Mouse (Mus musculus) CH12.LX (cell line): ENCODE data around the gene Tspan9. TPM values are rescaled to one million over a fixed set of nuclear protein-coding genes. Genes with fewer than 3 reads are reported as not detected.

Experiments
- DNase-seq: peaks from one replicate; pipeline ENCODE4 v3.0.0-alpha.2; 2013; ENCODE audit errors: extremely low read depth
- H3K27ac ChIP-seq: 2 replicates; pipeline ENCODE4 v1.5.1; 2012; ENCODE audit warnings: low read depth, mild to moderate bottlenecking, control low read depth, moderate library complexity; ENCODE audit not compliant: insufficient read depth
- H3K27me3 ChIP-seq: replicated peaks from 2 replicates; pipeline ENCODE3; 2012; ENCODE audit warnings: inconsistent platforms
- H3K36me3 ChIP-seq, 2 experiments: replicated peaks in 1 of 2; 2 replicates each; pipeline versions ENCODE3 to v1.6.1; 2012; ENCODE audit warnings: inconsistent platforms in 1 of 2, low read length in 1 of 2, mild to moderate bottlenecking in 1 of 2, mixed read lengths in 1 of 2, moderate library complexity in 1 of 2; ENCODE audit not compliant: control insufficient read depth in 1 of 2, insufficient read depth in 1 of 2
- H3K4me1 ChIP-seq, 2 experiments: 2 replicates each; pipeline ENCODE4 v1.6.1; 2012; ENCODE audit warnings: inconsistent platforms in 1 of 2, moderate library complexity in 1 of 2; ENCODE audit not compliant: insufficient read depth in 2 of 2, control insufficient read depth in 1 of 2
- H3K4me2 ChIP-seq: 2 replicates; pipeline ENCODE4 v1.6.1; 2012; ENCODE audit warnings: low read depth, mild to moderate bottlenecking, control low read depth; ENCODE audit not compliant: poor library complexity, insufficient read depth, severe bottlenecking
- H3K4me3 ChIP-seq, 3 experiments: fragments of 150-350 bp in 1 of 3; sonication (generic) in 1 of 3; replicated peaks in 1 of 3; 2 replicates each; pipeline versions ENCODE3 to v1.5.1; 2011 to 2012; ENCODE audit warnings: low read depth in 2 of 3, low read length in 2 of 3, mild to moderate bottlenecking in 2 of 3, moderate library complexity in 2 of 3, control low read depth in 1 of 3, improper control_type of control experiment in 1 of 3, inconsistent platforms in 1 of 3, mixed read lengths in 1 of 3; ENCODE audit not compliant: poor library complexity in 1 of 3
- H3K79me2 ChIP-seq: replicated peaks from 2 replicates; pipeline ENCODE4 v1.6.1; 2012; ENCODE audit warnings: mild to moderate bottlenecking, moderate library complexity; ENCODE audit not compliant: control insufficient read depth, poor library complexity, insufficient read depth, severe bottlenecking; ENCODE audit errors: extremely low read depth
- H3K9ac ChIP-seq: 2 replicates; pipeline ENCODE4 v1.6.1; 2012; ENCODE audit warnings: low read depth, mild to moderate bottlenecking, control low read depth, moderate library complexity; ENCODE audit not compliant: insufficient read depth
- H3K9me3 ChIP-seq: replicated peaks from 2 replicates; pipeline ENCODE3; 2012; ENCODE audit warnings: low read length, inconsistent platforms, mixed read lengths
- CTCF ChIP-seq, 2 experiments: IDR thresholded peaks in 1 of 2; conservative IDR thresholded peaks in 1 of 2; 2 replicates each; pipeline ENCODE4 v1.5.1; 2011 to 2012; ENCODE audit warnings: low read depth in 2 of 2, low read length in 2 of 2, improper control_type of control experiment in 1 of 2, inconsistent platforms in 1 of 2, mild to moderate bottlenecking in 1 of 2, moderate library complexity in 1 of 2
- EP300 ChIP-seq: IDR thresholded peaks from 2 replicates; pipeline ENCODE4 v1.6.1; 2011; ENCODE audit warnings: low read length, improper control_type of control experiment
- GABPA ChIP-seq: IDR thresholded peaks from 2 replicates; pipeline ENCODE4 v1.6.1; 2012; ENCODE audit warnings: low read depth, low read length, improper control_type of control experiment, inconsistent platforms; ENCODE audit not compliant: insufficient replicate concordance
- HCFC1 ChIP-seq: IDR thresholded peaks from 2 replicates; pipeline ENCODE4 v1.6.1; 2012; ENCODE audit warnings: low read depth, mild to moderate bottlenecking, inconsistent platforms, low read length, improper control_type of control experiment
- JUN ChIP-seq: IDR thresholded peaks from 2 replicates; pipeline ENCODE4 v1.6.1; 2011; ENCODE audit warnings: low read depth, mild to moderate bottlenecking, low read length, improper control_type of control experiment, moderate library complexity; ENCODE audit not compliant: insufficient read depth
- KAT2A ChIP-seq: IDR thresholded peaks from 2 replicates; pipeline ENCODE4 v1.6.1; 2012; ENCODE audit warnings: low read length, improper control_type of control experiment, inconsistent platforms; ENCODE audit not compliant: insufficient replicate concordance
- MAFK ChIP-seq: IDR thresholded peaks from 2 replicates; pipeline ENCODE4 v1.6.1; 2011; ENCODE audit warnings: low read length, improper control_type of control experiment; ENCODE audit not compliant: insufficient replicate concordance
- MAX ChIP-seq: IDR thresholded peaks from 2 replicates; pipeline ENCODE4 v1.6.1; 2011; ENCODE audit warnings: low read length, improper control_type of control experiment
- MEF2A ChIP-seq: IDR thresholded peaks from 2 replicates; pipeline ENCODE4 v1.6.1; 2014; ENCODE audit warnings: low read depth, mild to moderate bottlenecking, inconsistent platforms, low read length, improper control_type of control experiment, borderline replicate concordance
- MXI1 ChIP-seq: IDR thresholded peaks from 2 replicates; pipeline ENCODE4 v1.6.1; 2011; ENCODE audit warnings: mild to moderate bottlenecking, low read depth, low read length, improper control_type of control experiment
- NELFE ChIP-seq: IDR thresholded peaks from 2 replicates; pipeline ENCODE4 v1.6.1; 2011; ENCODE audit warnings: low read depth, low read length, improper control_type of control experiment
- PAX5 ChIP-seq: IDR thresholded peaks from 2 replicates; pipeline ENCODE4 v1.6.1; 2012; ENCODE audit warnings: low read length, inconsistent platforms, mixed read lengths
- POLR2A ChIP-seq: IDR thresholded peaks from 2 replicates; pipeline ENCODE4 v1.6.1; 2011; ENCODE audit warnings: low read depth, mild to moderate bottlenecking, improper control_type of control experiment, low read length
- RCOR1 ChIP-seq: conservative IDR thresholded peaks from 2 replicates; pipeline ENCODE4 v1.6.1; 2012; ENCODE audit warnings: low read depth, mild to moderate bottlenecking, inconsistent platforms, low read length, improper control_type of control experiment
- SIN3A ChIP-seq: IDR thresholded peaks from 2 replicates; pipeline ENCODE4 v1.6.1; 2012; ENCODE audit warnings: low read length, improper control_type of control experiment, inconsistent platforms
- TBP ChIP-seq: conservative IDR thresholded peaks from 2 replicates; pipeline ENCODE4 v1.6.1; 2011; ENCODE audit warnings: low read depth, low read length, improper control_type of control experiment
- USF1 ChIP-seq: IDR thresholded peaks from 2 replicates; pipeline ENCODE4 v1.6.1; 2014; ENCODE audit warnings: low read depth, mild to moderate bottlenecking, inconsistent platforms, low read length, improper control_type of control experiment
- USF2 ChIP-seq: conservative IDR thresholded peaks from 2 replicates; pipeline ENCODE4 v1.6.1; 2011; ENCODE audit warnings: low read depth, low read length, improper control_type of control experiment
- ZNF384 ChIP-seq: IDR thresholded peaks from 2 replicates; pipeline ENCODE4 v1.6.1; 2012; ENCODE audit warnings: low read depth, low read length, improper control_type of control experiment, inconsistent platforms
- dilution Hi-C: fragments of 300-500 bp; cut with MboI; formaldehyde crosslinking; loops from 2 replicates; pipeline ENCODE4 v1.14.3; 2020; ENCODE audit warnings: low sequenced_read_pairs; ENCODE audit not compliant: extremely low pct_unique_long_range_greater_than_20kb, extremely low pct_ligation_motif_present
- in situ Hi-C: fragments of 300-500 bp; cut with MboI; formaldehyde crosslinking; loops from 3 replicates; pipeline ENCODE4 v1.14.3; 2019; ENCODE audit warnings: low sequenced_read_pairs, low pct_ligation_motif_present, low pct_unique_long_range_greater_than_20kb, mixed read lengths
- polyA plus RNA-seq: library from polyadenylated mRNA; unstranded; fragments of >175 nt; gene quantifications from 2 replicates; pipeline ENCODE4 v1.2.1, GENCODE M21; 2012; ENCODE audit warnings: low read depth; ENCODE audit not compliant: insufficient read length
- total RNA-seq, 2 experiments: library from RNA; depleted of rRNA; stranded (reverse); fragments of 300-350 nt in 1 of 2; fragments of >200 nt in 1 of 2; gene quantifications; 2 replicates each; pipeline ENCODE4 v1.2.3; 2012 to 2014

The Tspan9 gene
- total and polyA plus RNA-seq, 3 experiments, result 0.40 to 0.98 (median 0.71) TPM

DNA sequence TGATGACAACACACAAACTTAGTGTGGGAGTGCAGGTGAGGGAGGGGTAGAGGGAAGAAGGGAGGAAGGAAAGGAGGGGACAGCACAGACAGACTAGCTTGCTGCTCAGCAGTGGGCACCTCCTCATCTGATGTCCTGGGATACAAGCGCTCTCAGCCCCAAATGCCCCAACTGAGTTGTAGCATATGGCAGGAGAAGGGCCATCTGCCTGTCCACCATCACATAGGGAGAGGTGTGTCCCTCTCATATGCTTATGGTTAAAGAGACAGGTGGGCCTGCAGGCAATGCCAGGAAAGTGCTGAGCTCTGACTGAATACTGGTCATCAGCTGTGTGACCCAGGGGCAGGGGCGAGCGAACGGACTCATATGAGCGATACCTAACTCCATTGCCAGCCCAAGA is 163.6 kb downstream of the Tspan9 start:
- dilution Hi-C loops (no loop called here), in situ Hi-C loops (no loop called here)
- Histone ChIP-seq H3K4me3 (no peak overlapping the region), H3K27ac (no peak overlapping the region), H3K4me1 (no peaks in the 10 kb centered on the region), H3K79me2 (no peaks in the 10 kb centered on the region), H3K9ac (no peak overlapping the region), H3K9me3 (no peaks in the 10 kb centered on the region), H3K4me2 (no peak overlapping the region), H3K36me3 (no peaks in the 10 kb centered on the region), H3K27me3 (peaks cover 97% of the 10 kb centered on the region)
- no peak for DNase-seq
- no peak for TF ChIP-seq USF2
- TF ChIP-seq SIN3A, result no peak
- TF ChIP-seq MXI1, result no peak
- no peak for TF ChIP-seq POLR2A
- TF ChIP-seq MEF2A, result no peak

- no peak overlapping the region for H3K4me3 ChIP-seq
- in situ Hi-C loops, result no loop called here
Measured at GRCm38 (mm10) chr6:127978941-127979340, 164.5 kb downstream of the Tspan9 start.

DNA sequence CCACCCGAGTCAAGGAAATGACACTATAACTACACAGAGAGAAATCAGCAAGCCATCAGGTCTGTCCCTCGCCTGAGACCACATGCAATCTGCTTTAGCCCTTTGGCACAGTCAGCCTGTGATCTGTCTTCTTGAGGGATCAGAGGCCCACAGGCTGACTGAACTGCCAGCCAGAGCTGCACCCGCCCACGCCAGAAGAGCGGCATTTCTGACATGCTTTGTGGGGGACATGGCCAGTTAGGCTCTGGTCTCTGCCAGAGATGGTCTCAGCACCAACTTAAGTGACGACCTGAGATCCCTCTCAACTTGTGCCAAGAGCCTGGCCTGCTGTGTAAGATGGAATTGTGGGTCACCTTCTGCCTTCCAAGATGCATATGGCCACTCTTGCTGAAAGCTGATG is 166.7 kb downstream of the Tspan9 start:
- no peak overlapping the region for H3K9ac ChIP-seq
- no peaks in the 10 kb centered on the region for H3K36me3 ChIP-seq
- TF ChIP-seq EP300 (no peak), MAX (no peak), CTCF (conservative IDR thresholded peaks at IDR 0.05 in 1 of 2, IDR thresholded peaks at IDR 0.05 in 1 of 2; ENCODE audit: low read depth in 2 of 2, low read length in 2 of 2) (no peak)
- dilution Hi-C loops, result no loop called here
- in situ Hi-C loops, result no loop called here
- H3K4me1 ChIP-seq, result no peaks in the 10 kb centered on the region
- H3K9me3 ChIP-seq, result no peaks in the 10 kb centered on the region
- H3K27me3 ChIP-seq, result peaks cover 97% of the 10 kb centered on the region
- no peak overlapping the region for H3K27ac ChIP-seq
- H3K79me2 ChIP-seq, result no peaks in the 10 kb centered on the region
- no peak for DNase-seq
- H3K4me2 ChIP-seq, result no peak overlapping the region
- H3K4me3 ChIP-seq, result no peak overlapping the region

More at GRCm38 (mm10) chr6:127978941-127979340, 164.5 kb downstream of the Tspan9 start:
- H3K4me2 ChIP-seq, result no peak overlapping the region
- no peaks in the 10 kb centered on the region for H3K79me2 ChIP-seq
- no peaks in the 10 kb centered on the region for H3K36me3 ChIP-seq
- dilution Hi-C loops, result no loop called here
- H3K27me3 ChIP-seq, result peaks cover 97% of the 10 kb centered on the region
- no peaks in the 10 kb centered on the region for H3K9me3 ChIP-seq
- no peak for TF ChIP-seq CTCF (conservative IDR thresholded peaks at IDR 0.05 in 1 of 2, IDR thresholded peaks at IDR 0.05 in 1 of 2; ENCODE audit: low read depth in 2 of 2, low read length in 2 of 2)
- TF ChIP-seq KAT2A, result no peak
- TF ChIP-seq POLR2A, result no peak
- TF ChIP-seq JUN, result no peak
- no peak for TF ChIP-seq ZNF384
- no peak for TF ChIP-seq MAFK
- TF ChIP-seq USF1, result no peak
- TF ChIP-seq RCOR1, result no peak
- TF ChIP-seq NELFE, result no peak
- no peak for TF ChIP-seq TBP
- TF ChIP-seq GABPA, result no peak
- no peak for TF ChIP-seq PAX5
- TF ChIP-seq HCFC1, result no peak
- TF ChIP-seq, all 38 proteins: peak for 0
- Histone ChIP-seq H3K4me1 (no peaks in the 10 kb centered on the region), H3K27ac (no peak overlapping the region), H3K9ac (no peak overlapping the region)
- DNase-seq, result no peak
